Mouse (Mus musculus) kidney, postnatal 0 days (tissue): ENCODE measurements around the gene Bcas1. TPM values are rescaled to one million over a fixed set of nuclear protein-coding genes. Genes with fewer than 3 reads are reported as not detected.
A peak's percentile ranks its signal among the peaks of the same experiment; 100 is the strongest.

ENCODE experiments used
- ATAC-seq: fragments of 200-750 bp; cut with Nextera tagmentation; replicated peaks from 2 replicates; pipeline ENCODE4 v1.8.0; 2017; ENCODE audit warnings: low read depth, moderate number of reproducible peaks, moderate TSS enrichment, moderate library complexity; ENCODE audit not compliant: low FRiP score
- DNase-seq: peaks from one replicate; pipeline ENCODE4 v3.0.0-alpha.2; 2016; ENCODE audit warnings: low spot score
- H3K27ac ChIP-seq: fragments of 300-500 bp; sonication (generic); 2 replicates; pipeline ENCODE4 v1.5.1; 2014; ENCODE audit warnings: mild to moderate bottlenecking
- H3K27me3 ChIP-seq: fragments of 300-500 bp; sonication (generic); 2 replicates; pipeline ENCODE4 v1.6.1; 2014; ENCODE audit warnings: low read length, mixed read lengths; ENCODE audit not compliant: insufficient read depth
- H3K36me3 ChIP-seq: fragments of 300-500 bp; sonication (generic); 2 replicates; pipeline ENCODE4 v1.6.1; 2014; ENCODE audit warnings: low read length, mixed read lengths; ENCODE audit not compliant: insufficient read depth
- H3K4me1 ChIP-seq: fragments of 300-500 bp; sonication (generic); replicated peaks from 2 replicates; pipeline ENCODE4 v1.6.1; 2014; ENCODE audit warnings: antibody characterized with exemption, low read length, mixed read lengths; ENCODE audit not compliant: insufficient read depth
- H3K4me2 ChIP-seq: fragments of 300-500 bp; sonication (generic); 2 replicates; pipeline ENCODE4 v1.6.1; 2014; ENCODE audit warnings: mild to moderate bottlenecking, low read length, moderate library complexity, mixed read lengths
- H3K4me3 ChIP-seq: fragments of 300-500 bp; sonication (generic); replicated peaks from 2 replicates; pipeline ENCODE4 v1.5.1; 2014; ENCODE audit warnings: low read depth, low read length
- H3K9ac ChIP-seq: fragments of 300-500 bp; sonication (generic); 2 replicates; pipeline ENCODE4 v1.6.1; 2014; ENCODE audit warnings: low read depth, low read length
- H3K9me3 ChIP-seq: fragments of 300-500 bp; sonication (generic); replicated peaks from 2 replicates; pipeline ENCODE4 v1.6.1; 2016; ENCODE audit warnings: low read length, inconsistent platforms, mixed read lengths
- CTCF ChIP-seq: IDR thresholded peaks from 2 replicates; pipeline ENCODE4 v1.5.1; 2016; ENCODE audit warnings: antibody characterized with exemption, low read depth, mild to moderate bottlenecking, moderate library complexity
- WGBS: fragments of 180-500 bp; shearing (Covaris S2); extraction: QIAGEN DNeasy Blood & Tissue Kit; methylation state at CpG from one replicate; pipeline ENCODE4 v1.1.7; 2014; 5-methylcytosine and 5-hydroxymethylcytosine counted together
- polyA plus RNA-seq: library from polyadenylated mRNA; unstranded; fragments of >200 nt; fragmentation: Nextera tagmentation; extraction: Ambion mirVana; gene quantifications from 2 replicates; pipeline ENCODE4 v1.2.1, GENCODE M21; 2015

The Bcas1 gene
- polyA plus RNA-seq, 1 experiment from 2014 or later = 0.61 TPM

DNA sequence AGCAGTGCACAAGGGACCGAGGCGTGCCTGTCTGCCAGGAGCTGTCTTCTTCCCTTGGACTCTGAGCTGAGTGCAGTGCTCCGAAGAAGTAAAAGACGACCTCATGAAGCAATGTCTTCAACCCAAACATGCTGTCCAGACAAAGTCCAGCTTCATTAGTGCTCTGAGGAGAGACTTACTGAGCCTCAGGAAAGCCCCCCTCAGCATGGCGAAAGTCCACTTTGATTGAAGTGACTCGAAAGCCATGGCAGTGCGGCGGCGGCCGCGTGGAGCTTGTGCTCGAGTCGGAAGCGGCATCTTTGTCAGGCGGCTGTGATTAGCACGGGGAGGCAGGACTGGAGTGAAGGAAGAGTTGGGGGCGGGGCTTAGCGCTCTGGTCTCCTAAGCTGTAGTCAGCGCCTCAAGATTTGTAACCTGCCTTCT is 103.7 kb downstream of the Bcas1 start:
- Histone ChIP-seq H3K27me3 (no peaks in the 10 kb centered on the region), H3K9ac (peak overlapping the region; percentile 24; the same call in 1 of the 2 replicates), H3K4me1 (peaks cover 8% of the 10 kb centered on the region), H3K4me2 (peak overlapping the region; percentile 60), H3K4me3 (peak overlapping the region; percentile 21), H3K9me3 (no peaks in the 10 kb centered on the region), H3K27ac (no peak overlapping the region), H3K36me3 (no peaks in the 10 kb centered on the region)
- 3% methylated on average over 19 of the region's 19 CpGs for WGBS
- TF ChIP-seq CTCF = no peak
- ATAC-seq (peak; percentile 71), DNase-seq (peak; percentile 90)

DNA sequence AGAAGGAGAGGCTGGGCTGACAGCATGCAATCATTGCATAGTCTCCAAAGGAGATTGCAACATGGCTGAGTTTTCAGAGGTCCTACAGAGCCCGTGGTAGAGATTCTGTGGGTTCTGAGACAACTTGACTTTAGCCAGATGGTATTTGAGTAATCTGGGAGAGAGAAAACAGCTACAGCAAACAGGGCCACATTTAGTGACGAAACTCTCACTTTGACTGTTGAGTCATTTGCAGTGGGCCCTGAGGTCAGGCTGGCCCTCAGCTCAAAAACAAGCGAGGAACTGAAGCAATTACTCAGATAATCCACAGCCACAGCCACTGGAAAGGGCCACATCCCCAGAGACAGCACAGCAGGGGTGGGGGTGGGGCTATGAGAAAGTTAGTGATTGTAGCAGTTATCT is 105.6 kb downstream of the Bcas1 start:
- Histone ChIP-seq H3K27me3 (no peaks in the 10 kb centered on the region), H3K36me3 (no peaks in the 10 kb centered on the region), H3K4me3 (no peak overlapping the region), H3K4me1 (peaks cover 10% of the 10 kb centered on the region), H3K27ac (no peak overlapping the region), H3K9ac (no peak overlapping the region), H3K4me2 (no peak overlapping the region), H3K9me3 (no peaks in the 10 kb centered on the region)
- 51% methylated on average over 3 of the region's 3 CpGs for WGBS
- ATAC-seq (no peak), DNase-seq (no peak)
- no peak for TF ChIP-seq CTCF

DNA sequence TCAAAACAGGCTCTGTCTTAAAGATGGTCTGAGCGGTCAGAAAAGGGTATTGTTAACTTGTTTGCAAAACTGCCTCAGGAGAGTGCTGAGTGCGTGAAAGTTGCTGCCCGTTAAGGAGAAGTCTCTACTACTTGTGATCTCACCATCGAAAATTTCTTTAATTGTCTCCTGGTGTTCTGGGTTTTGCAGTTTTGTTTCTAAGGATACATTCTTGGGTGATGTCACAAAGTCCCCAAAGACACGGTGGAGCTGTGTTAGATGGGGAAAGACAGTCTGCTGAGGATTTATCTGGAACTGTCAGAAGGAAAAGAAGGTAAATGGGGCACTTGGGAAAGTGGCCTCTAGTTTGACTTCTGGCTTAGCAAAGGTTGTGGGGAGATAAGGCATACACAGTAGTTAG is 106.1 kb downstream of the Bcas1 start:
- Histone ChIP-seq H3K27ac (no peak overlapping the region), H3K27me3 (no peaks in the 10 kb centered on the region), H3K4me3 (no peak overlapping the region), H3K9ac (no peak overlapping the region), H3K4me2 (no peak overlapping the region), H3K9me3 (no peaks in the 10 kb centered on the region), H3K4me1 (peaks cover 10% of the 10 kb centered on the region), H3K36me3 (no peaks in the 10 kb centered on the region)
- ATAC-seq (no peak), DNase-seq (no peak)
- no peak for TF ChIP-seq CTCF
- WGBS = 69% methylated on average over 5 of the region's 5 CpGs

DNA sequence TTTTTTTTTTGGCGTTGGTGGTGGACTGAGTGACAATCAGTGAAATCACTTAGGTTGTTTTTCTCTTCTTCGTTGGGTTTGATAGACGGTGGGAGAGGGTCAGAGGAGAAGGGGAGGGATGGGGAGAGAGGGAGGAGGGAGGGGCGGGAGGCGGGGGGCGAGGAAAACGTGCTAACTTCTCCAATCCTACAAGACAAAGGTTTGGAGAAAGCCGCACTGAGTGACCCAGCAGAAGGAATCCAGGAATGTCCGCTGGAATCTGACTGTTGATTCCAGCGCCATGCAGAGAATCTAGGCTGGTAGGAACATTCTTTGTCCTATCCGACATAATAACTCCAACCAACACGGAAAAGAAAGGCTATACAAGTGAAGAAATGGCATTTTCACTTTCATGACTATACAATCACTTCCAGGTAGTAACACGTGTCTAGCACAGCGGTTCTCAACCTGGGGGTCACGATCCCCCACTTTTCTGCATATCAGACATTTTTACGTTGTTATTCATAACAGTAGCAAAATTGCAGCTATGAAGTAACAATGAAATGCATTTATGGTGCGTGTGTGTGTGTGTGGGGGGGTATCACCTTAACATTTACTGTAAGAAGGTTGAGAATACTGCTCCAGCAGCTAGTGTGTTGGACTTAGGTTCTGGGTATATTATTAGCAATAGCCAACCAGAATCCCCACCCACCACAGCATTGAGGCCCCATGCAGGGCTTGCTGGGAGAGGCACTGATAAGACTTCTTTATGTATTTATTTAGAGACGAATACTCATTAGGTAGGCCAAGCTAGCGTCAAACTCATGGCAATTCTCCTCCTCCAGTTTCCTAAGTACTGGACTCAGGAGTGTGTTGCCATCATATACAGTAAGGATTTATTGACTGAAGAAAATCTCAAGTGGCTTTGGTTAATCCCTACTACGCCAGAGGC is 107.8 kb downstream of the Bcas1 start:
- Histone ChIP-seq H3K9me3 (no peaks in the 10 kb centered on the region), H3K27me3 (no peaks in the 10 kb centered on the region), H3K36me3 (no peaks in the 10 kb centered on the region), H3K27ac (peak overlapping the region; percentile 60), H3K4me1 (peaks cover 10% of the 10 kb centered on the region), H3K4me3 (peak overlapping the region; percentile 29), H3K9ac (peak overlapping the region; percentile 43; the same call in 1 of the 2 replicates), H3K4me2 (peak overlapping the region; percentile 69)
- no peak for TF ChIP-seq CTCF
- ATAC-seq (peak; percentile 8), DNase-seq (no peak)
- 18% methylated on average over 19 of the region's 20 CpGs for WGBS

DNA sequence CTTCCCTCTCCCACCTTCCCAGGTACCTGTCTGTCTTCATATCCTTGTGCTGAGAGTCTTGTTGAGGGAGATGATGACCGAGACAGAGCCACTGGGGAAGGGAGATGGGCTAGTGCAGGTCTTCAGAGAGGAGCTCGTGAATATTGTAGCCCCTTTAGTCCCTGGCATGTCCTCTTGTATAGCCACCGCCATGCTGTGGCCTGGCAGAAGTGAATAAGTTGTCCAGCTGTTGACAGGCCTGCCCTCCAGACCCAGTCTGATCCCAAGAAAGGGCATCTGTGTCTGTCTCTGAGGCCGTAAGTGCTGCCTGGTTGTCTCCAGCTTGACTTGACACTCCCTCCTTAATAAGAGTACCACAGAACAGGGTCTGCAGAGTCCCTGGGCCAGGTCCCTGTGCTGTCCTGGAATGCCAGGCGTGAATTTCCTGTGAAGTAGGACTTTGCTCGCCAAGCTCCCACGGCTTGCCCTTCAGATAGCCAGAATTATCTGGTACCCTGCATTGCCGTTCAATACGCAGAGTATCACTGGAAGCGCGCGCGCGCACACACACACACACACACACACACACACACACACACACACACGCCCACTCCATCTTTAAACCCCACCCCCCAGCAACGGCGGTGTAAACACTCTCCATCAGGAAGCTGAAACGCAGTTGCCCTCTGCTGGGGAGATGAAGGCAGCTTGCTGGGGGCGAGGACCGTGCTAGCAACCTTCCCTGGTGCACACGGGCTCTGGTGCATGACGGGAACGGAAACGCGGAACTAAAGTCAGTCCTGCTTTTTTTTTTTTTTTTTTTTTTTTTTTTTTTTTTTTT is 108.7 kb downstream of the Bcas1 start:
- Histone ChIP-seq H3K4me1 (peaks cover 10% of the 10 kb centered on the region), H3K36me3 (no peaks in the 10 kb centered on the region), H3K4me3 (no peak overlapping the region; the same call in 1 of the 2 replicates), H3K9ac (no peak overlapping the region), H3K27ac (peak overlapping the region; percentile 47; the same call in 1 of the 2 replicates), H3K9me3 (no peaks in the 10 kb centered on the region), H3K27me3 (no peaks in the 10 kb centered on the region), H3K4me2 (peak overlapping the region; percentile 69)
- DNase-seq (peak; percentile 98), ATAC-seq (peak; percentile 93)
- WGBS = 11% methylated on average over 25 of the region's 25 CpGs
- peak; percentile 83 for TF ChIP-seq CTCF

DNA sequence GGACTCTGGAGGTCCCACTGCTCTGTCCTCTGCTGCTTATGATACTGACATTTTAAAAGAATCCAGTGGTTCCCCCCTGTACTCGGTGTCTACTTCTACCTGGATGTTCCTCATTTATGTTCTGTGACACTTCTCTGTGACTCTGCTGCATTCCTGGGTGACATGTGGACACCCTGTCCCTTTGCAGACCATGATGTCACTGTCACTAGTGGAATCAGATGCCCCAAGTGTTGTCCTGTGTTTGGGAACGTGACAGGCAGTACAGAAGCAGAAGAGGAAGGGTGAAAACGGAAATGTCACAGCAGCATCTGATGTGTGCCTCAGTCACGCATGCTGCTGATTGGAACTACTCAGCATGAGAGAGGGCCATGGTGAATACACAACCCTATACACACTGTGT is 110.9 kb downstream of the Bcas1 start:
- no peak overlapping the region for H3K9ac ChIP-seq
- no peaks in the 10 kb centered on the region for H3K27me3 ChIP-seq
- H3K36me3 ChIP-seq = no peaks in the 10 kb centered on the region
- no peak for TF ChIP-seq CTCF
- ATAC-seq (no peak), DNase-seq (no peak)
- 93% methylated on average over 4 of the region's 4 CpGs for WGBS
- H3K9me3 ChIP-seq = no peaks in the 10 kb centered on the region
- no peak overlapping the region for H3K4me2 ChIP-seq
- no peak overlapping the region for H3K27ac ChIP-seq
- no peak overlapping the region for H3K4me3 ChIP-seq
- H3K4me1 ChIP-seq = peaks cover 10% of the 10 kb centered on the region
